Mouse (Mus musculus): ENCODE data around the gene Gnpnat1. TPM values are rescaled to one million over a fixed set of nuclear protein-coding genes. Genes with fewer than 3 reads are reported as not detected.

Gene Gnpnat1
- total RNA-seq, 1 experiment = 26.8 TPM

GRCm38 (mm10) chr14:45451090-45451489 is 46.4 kb upstream of the Gnpnat1 start:
- in situ Hi-C loops (cut with MboI; ENCODE audit: low sequenced_read_pairs in 2 of 2, unreplicated experiment in 2 of 2) = no loop called here
- H3K4me1 ChIP-seq (ENCODE audit: control insufficient read depth in 2 of 2, insufficient read depth in 2 of 2, low read length in 2 of 2, poor library complexity in 1 of 2) = peaks cover 33 to 42% of the 10 kb centered on the region in 2 experiments
- H3K9ac ChIP-seq (ENCODE audit: insufficient read depth, low read depth, low read length, poor library complexity, severe bottlenecking) = no peak overlapping the region
- H3K4me3 ChIP-seq (ENCODE audit: insufficient read depth in 1 of 2, low read depth in 1 of 2, low read length in 2 of 2, poor library complexity in 1 of 2, severe bottlenecking in 1 of 2) = no peak overlapping the region
- H3K27ac ChIP-seq (ENCODE audit: insufficient read depth, low read depth, low read length, poor library complexity, severe bottlenecking) = no peak overlapping the region
- H3K36me3 ChIP-seq (ENCODE audit: control insufficient read depth, insufficient read depth, low read length, poor library complexity, severe bottlenecking) = no peaks in the 10 kb centered on the region
- TF ChIP-seq MAFK (IDR thresholded peaks at IDR 0.05; ENCODE audit: insufficient read depth, low read depth, low read length) = no peak
- no peak for TF ChIP-seq HCFC1 (IDR thresholded peaks at IDR 0.05; ENCODE audit: borderline replicate concordance, insufficient read depth, low read length)
- TF ChIP-seq ZC3H11A (IDR thresholded peaks at IDR 0.05; ENCODE audit: borderline replicate concordance, low read depth, low read length) = no peak
- TF ChIP-seq ZNF384 (IDR thresholded peaks at IDR 0.05; ENCODE audit: low read depth, low read length) = no peak
- TF ChIP-seq CHD2 (IDR thresholded peaks at IDR 0.05; ENCODE audit: low read depth, low read length) = no peak
- H3K9me3 ChIP-seq (ENCODE audit: control insufficient read depth, insufficient read depth, low read depth, low read length) = no peaks in the 10 kb centered on the region
- DNase-seq (ENCODE audit: low read depth, low spot score) = no peak

- Histone ChIP-seq H3K4me1 (ENCODE audit: control insufficient read depth in 2 of 2, insufficient read depth in 2 of 2, low read length in 2 of 2, poor library complexity in 1 of 2) (peaks cover 20 to 31% of the 10 kb centered on the region in 2 experiments), H3K4me3 (ENCODE audit: insufficient read depth in 1 of 2, low read depth in 1 of 2, low read length in 2 of 2, poor library complexity in 1 of 2, severe bottlenecking in 1 of 2) (no peak overlapping the region), H3K9ac (ENCODE audit: insufficient read depth, low read depth, low read length, poor library complexity, severe bottlenecking) (peak overlapping the region; percentile 14; the same call in 1 of the 2 replicates), H3K27ac (ENCODE audit: insufficient read depth, low read depth, low read length, poor library complexity, severe bottlenecking) (peak overlapping the region; percentile 99; the same call in 1 of the 2 replicates), H3K9me3 (ENCODE audit: control insufficient read depth, insufficient read depth, low read depth, low read length) (no peaks in the 10 kb centered on the region), H3K36me3 (ENCODE audit: control insufficient read depth, insufficient read depth, low read length, poor library complexity, severe bottlenecking) (no peaks in the 10 kb centered on the region)
- DNase-seq (ENCODE audit: low read depth, low spot score) = no peak
- TF ChIP-seq MAFK (IDR thresholded peaks at IDR 0.05; ENCODE audit: insufficient read depth, low read depth, low read length) (no peak), ZNF384 (IDR thresholded peaks at IDR 0.05; ENCODE audit: low read depth, low read length) (no peak), ZC3H11A (IDR thresholded peaks at IDR 0.05; ENCODE audit: borderline replicate concordance, low read depth, low read length) (no peak), CHD2 (IDR thresholded peaks at IDR 0.05; ENCODE audit: low read depth, low read length) (no peak), HCFC1 (IDR thresholded peaks at IDR 0.05; ENCODE audit: borderline replicate concordance, insufficient read depth, low read length) (no peak)
- in situ Hi-C loops (cut with MboI; ENCODE audit: low sequenced_read_pairs in 2 of 2, unreplicated experiment in 2 of 2) = loop anchor here in 1 of 2 experiments (25.0 kb wide), 1 partner anchor 459 kb away; the partner anchor contains the start of gene Ptger2
Measured at GRCm38 (mm10) chr14:45446777-45447176, 42.1 kb upstream of the Gnpnat1 start.

DNA sequence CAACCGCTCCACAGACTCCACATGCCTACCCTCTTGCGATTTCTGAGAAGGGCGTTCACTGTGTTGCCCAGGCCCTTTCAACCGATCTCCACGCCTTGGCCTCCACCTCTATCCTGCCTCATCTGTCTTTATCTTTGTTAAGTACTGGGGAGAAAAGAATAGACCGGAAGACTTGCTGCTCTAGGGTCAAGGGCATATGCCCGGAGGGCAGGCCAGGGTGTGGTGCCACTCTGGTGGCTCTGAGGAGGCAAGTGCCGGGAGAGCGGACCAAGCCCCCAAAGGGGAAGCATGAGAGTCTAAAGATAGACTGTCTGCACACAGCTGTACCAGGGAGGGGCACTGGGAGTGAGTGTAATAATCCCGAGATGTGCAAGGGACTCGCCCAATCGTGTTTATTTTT is 40.7 kb upstream of the Gnpnat1 start:
- peak; percentile 98 for DNase-seq (ENCODE audit: low read depth, low spot score)
- peaks cover 17 to 26% of the 10 kb centered on the region in 2 experiments for H3K4me1 ChIP-seq (ENCODE audit: control insufficient read depth in 2 of 2, insufficient read depth in 2 of 2, low read length in 2 of 2, poor library complexity in 1 of 2)
- H3K27ac ChIP-seq (ENCODE audit: insufficient read depth, low read depth, low read length, poor library complexity, severe bottlenecking) = peak overlapping the region; percentile 99
- no peaks in the 10 kb centered on the region for H3K36me3 ChIP-seq (ENCODE audit: control insufficient read depth, insufficient read depth, low read length, poor library complexity, severe bottlenecking)
- TF ChIP-seq ZC3H11A (IDR thresholded peaks at IDR 0.05; ENCODE audit: borderline replicate concordance, low read depth, low read length) = no peak
- no peak for TF ChIP-seq ZNF384 (IDR thresholded peaks at IDR 0.05; ENCODE audit: low read depth, low read length)
- TF ChIP-seq CHD2 (IDR thresholded peaks at IDR 0.05; ENCODE audit: low read depth, low read length) = peak; percentile 78
- TF ChIP-seq MAFK (IDR thresholded peaks at IDR 0.05; ENCODE audit: insufficient read depth, low read depth, low read length) = no peak
- no peak for TF ChIP-seq HCFC1 (IDR thresholded peaks at IDR 0.05; ENCODE audit: borderline replicate concordance, insufficient read depth, low read length)
- H3K9me3 ChIP-seq (ENCODE audit: control insufficient read depth, insufficient read depth, low read depth, low read length) = no peaks in the 10 kb centered on the region
- in situ Hi-C loops (cut with MboI; ENCODE audit: low sequenced_read_pairs in 2 of 2, unreplicated experiment in 2 of 2) = loop anchor here in 1 of 2 experiments (25.0 kb wide), 1 partner anchor 458 kb away; the partner anchor contains the start of gene Ptger2
- peak overlapping the region in 1 of 2 experiments; percentile 45; a peak in 2 of 4 replicates for H3K4me3 ChIP-seq (ENCODE audit: insufficient read depth in 1 of 2, low read depth in 1 of 2, low read length in 2 of 2, poor library complexity in 1 of 2, severe bottlenecking in 1 of 2)
- peak overlapping the region; percentile 71 for H3K9ac ChIP-seq (ENCODE audit: insufficient read depth, low read depth, low read length, poor library complexity, severe bottlenecking)

DNA sequence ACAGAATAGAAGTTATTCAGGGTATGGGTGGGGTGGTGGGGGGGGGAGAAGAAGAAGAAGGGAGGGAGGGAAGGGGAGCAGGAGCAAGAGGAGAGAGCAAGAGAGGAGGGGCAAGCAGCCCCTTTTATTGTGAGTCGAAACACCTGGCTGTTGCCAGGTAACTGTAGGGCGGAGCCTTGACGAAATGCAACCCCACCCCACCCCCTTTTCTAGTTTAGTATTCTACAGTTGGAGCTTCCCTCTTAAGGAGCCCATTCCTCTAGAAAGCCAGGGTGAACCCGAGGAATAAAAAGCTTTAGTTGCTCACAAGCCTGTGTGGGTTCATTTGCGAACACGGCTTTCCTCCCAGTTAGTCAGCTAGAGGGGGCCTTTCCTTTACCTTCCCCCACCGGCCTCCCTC is 40.2 kb upstream of the Gnpnat1 start:
- peaks cover 17 to 25% of the 10 kb centered on the region in 2 experiments for H3K4me1 ChIP-seq (ENCODE audit: control insufficient read depth in 2 of 2, insufficient read depth in 2 of 2, low read length in 2 of 2, poor library complexity in 1 of 2)
- no peaks in the 10 kb centered on the region for H3K36me3 ChIP-seq (ENCODE audit: control insufficient read depth, insufficient read depth, low read length, poor library complexity, severe bottlenecking)
- no peak for TF ChIP-seq CHD2 (IDR thresholded peaks at IDR 0.05; ENCODE audit: low read depth, low read length)
- no peak for TF ChIP-seq ZNF384 (IDR thresholded peaks at IDR 0.05; ENCODE audit: low read depth, low read length)
- no peak for TF ChIP-seq MAFK (IDR thresholded peaks at IDR 0.05; ENCODE audit: insufficient read depth, low read depth, low read length)
- peak; percentile 83 for DNase-seq (ENCODE audit: low read depth, low spot score)
- in situ Hi-C loops (cut with MboI; ENCODE audit: low sequenced_read_pairs in 2 of 2, unreplicated experiment in 2 of 2) = loop anchor here in 1 of 2 experiments (25.0 kb wide), 1 partner anchor 458 kb away; the partner anchor contains the start of gene Ptger2
- H3K27ac ChIP-seq (ENCODE audit: insufficient read depth, low read depth, low read length, poor library complexity, severe bottlenecking) = peak overlapping the region; percentile 99
- no peaks in the 10 kb centered on the region for H3K9me3 ChIP-seq (ENCODE audit: control insufficient read depth, insufficient read depth, low read depth, low read length)
- H3K4me3 ChIP-seq (ENCODE audit: insufficient read depth in 1 of 2, low read depth in 1 of 2, low read length in 2 of 2, poor library complexity in 1 of 2, severe bottlenecking in 1 of 2) = peak overlapping the region; percentile 20 to 45
- H3K9ac ChIP-seq (ENCODE audit: insufficient read depth, low read depth, low read length, poor library complexity, severe bottlenecking) = peak overlapping the region; percentile 71
